Mouse (Mus musculus): ENCODE measurements around the gene Senp5. TPM values are rescaled to one million over a fixed set of nuclear protein-coding genes. Genes with fewer than 3 reads are reported as not detected.

Gene Senp5
- 12.2 and 12.7 TPM in 2 replicates for polyA plus RNA-seq (2016; fragmentation: Nextera tagmentation; extraction: Ambion mirVana)

DNA sequence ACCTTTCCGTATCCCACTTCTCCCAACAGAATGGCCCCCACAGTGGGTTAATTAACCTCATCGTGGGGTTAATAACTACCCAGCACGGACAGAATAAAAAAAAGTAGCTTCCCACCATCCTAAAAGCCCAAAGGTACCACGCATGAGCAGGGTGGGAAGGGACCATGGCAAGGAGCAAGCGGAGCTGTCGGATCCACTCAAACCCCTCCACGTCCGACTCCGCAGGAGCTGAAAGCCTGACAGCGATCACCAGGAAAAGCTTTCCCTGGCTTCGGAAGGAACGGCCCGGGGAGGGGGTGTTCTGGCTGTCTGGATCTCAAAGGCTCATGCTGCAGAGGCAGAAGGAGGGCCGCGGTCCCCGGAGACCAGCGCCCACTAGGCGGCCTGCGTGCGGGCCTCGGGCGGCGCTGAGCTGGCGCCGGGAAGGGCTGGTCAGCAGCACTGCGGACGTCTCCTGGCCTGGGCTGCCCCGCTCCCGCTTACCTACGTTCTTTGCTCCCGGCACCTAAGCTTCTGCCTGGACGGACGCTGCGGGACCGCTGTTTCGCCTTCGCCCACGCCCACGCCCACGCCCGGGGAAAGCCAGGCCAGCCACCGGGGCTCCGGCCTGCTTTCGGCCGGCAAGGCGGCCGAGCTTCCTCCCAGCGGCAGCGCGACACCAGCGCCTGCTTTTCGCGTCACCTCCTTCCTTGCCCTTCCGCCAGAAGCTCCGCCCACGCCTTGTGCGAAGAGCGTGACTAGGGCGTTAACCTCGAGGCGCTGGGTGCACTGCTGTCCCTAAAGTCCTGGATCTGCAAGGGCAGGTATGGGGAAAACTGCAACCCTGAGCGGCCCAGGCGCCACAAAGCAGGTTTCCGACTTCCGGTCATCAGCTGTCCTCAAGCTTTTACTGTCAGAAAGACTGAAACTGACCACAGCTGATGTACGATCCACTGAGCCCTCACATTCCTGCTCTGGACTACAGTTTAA, at the start of gene Senp5:
Gene Senp5, minus strand, starts transcription at position 779 of the 969 bp plus-strand sequence.
- WGBS (ENCODE audit: insufficient replicate concordance) = under 1% methylated on average over 66 of the region's 66 CpGs
- Histone ChIP-seq H3K9ac (peak within 1 kb of the TSS; percentile 88), H3K9me3 (replicated peaks) (no peaks in the 10 kb centered on the region), H3K4me2 (peak within 1 kb of the TSS; percentile 93), H3K27ac (peak within 1 kb of the TSS; percentile 82), H3K27me3 (replicated peaks) (no peaks in the 10 kb centered on the region), H3K4me1 (peaks cover 31% of the 10 kb centered on the region), H3K36me3 (peaks cover 22% of the 10 kb centered on the region), H3K4me3 (peak within 1 kb of the TSS; percentile 92)
- peak; percentile 93 for ATAC-seq

DNA sequence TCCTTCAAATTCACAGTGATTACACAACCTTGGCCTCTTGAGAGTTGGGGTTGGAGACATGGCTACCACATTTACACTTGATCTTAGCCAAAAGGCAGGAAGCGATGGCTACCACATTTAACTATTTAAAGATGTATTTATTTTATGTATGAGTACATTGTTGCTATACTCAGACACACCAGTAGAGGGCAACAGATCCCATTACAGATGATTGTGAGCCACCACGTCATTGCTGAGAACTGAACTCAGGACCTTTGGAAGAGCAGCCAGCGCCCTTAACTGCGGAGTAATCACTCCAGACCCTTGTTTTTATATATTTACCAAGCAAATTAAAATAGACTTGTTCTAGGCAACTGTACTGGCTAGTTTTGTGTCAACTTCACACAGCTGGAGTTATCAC, 39.3 kb upstream of the Senp5 start:
- peaks cover 80% of the 10 kb centered on the region for H3K36me3 ChIP-seq
- no peak overlapping the region for H3K4me2 ChIP-seq
- ATAC-seq = no peak
- H3K9ac ChIP-seq = no peak overlapping the region
- no peaks in the 10 kb centered on the region for H3K4me1 ChIP-seq
- H3K9me3 ChIP-seq (replicated peaks) = no peaks in the 10 kb centered on the region
- no peak overlapping the region for H3K27ac ChIP-seq
- H3K4me3 ChIP-seq = no peak overlapping the region
- H3K27me3 ChIP-seq (replicated peaks) = no peaks in the 10 kb centered on the region
- 85% methylated on average over 4 of the region's 4 CpGs for WGBS (ENCODE audit: insufficient replicate concordance)

DNA sequence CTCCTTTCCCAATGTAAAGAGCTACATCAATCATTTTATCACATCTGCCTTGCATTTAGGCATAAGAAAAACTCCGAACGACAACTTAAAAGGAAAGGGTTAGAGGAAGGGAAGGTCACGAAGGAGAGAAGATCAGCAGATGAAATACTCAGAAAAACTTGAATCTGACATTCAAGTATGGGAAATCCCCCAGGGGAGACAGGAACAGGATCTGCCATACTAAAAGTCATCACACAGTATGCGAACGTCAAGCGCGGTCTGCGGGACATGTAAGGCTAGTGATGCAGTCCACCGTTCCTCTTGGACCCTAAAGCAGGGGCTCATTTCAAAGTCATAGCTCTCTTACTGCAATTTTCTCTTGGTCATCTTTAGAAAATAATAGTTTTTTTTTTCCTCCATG, 16.6 kb upstream of the Senp5 start:
- no peaks in the 10 kb centered on the region for H3K9me3 ChIP-seq (replicated peaks)
- H3K4me3 ChIP-seq = no peak overlapping the region
- H3K27me3 ChIP-seq (replicated peaks) = no peaks in the 10 kb centered on the region
- no peak overlapping the region for H3K9ac ChIP-seq
- H3K27ac ChIP-seq = no peak overlapping the region
- H3K4me2 ChIP-seq = no peak overlapping the region
- no peak for ATAC-seq
- peaks cover 81% of the 10 kb centered on the region for H3K36me3 ChIP-seq
- H3K4me1 ChIP-seq = no peaks in the 10 kb centered on the region
- 89% methylated on average over 9 of the region's 9 CpGs for WGBS (ENCODE audit: insufficient replicate concordance)

DNA sequence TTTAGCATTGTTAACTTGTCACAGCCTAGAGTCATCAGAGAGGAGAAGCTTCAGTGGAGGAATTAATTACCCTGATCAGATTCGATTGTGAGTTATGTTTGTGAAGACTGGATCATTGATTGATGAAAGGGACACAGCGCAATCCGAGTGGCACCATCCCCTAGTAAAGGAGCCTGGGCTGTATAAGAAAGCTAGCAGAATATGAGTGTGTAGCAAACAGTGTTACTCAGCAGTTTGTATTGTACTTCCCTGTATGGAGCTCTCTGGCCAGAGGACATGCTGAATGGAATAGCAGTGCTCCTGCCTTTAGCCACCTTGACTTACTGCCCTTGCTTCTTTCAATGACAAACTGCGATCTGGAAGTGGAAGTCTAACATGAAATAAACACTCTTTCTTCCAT, 7.2 kb upstream of the Senp5 start:
- H3K4me3 ChIP-seq = no peak overlapping the region
- ATAC-seq = 0 out of 2 replicates have a peak, but pooled peaks have one; percentile 17
- H3K36me3 ChIP-seq = peaks cover 9% of the 10 kb centered on the region
- no peak overlapping the region for H3K27ac ChIP-seq
- 70% methylated on average over 4 of the region's 4 CpGs for WGBS (ENCODE audit: insufficient replicate concordance)
- H3K4me1 ChIP-seq = 0 out of 2 replicates have a peak, but pooled peaks cover 3% of the 10 kb centered on the region
- H3K9ac ChIP-seq = no peak overlapping the region
- H3K4me2 ChIP-seq = no peak overlapping the region
- no peaks in the 10 kb centered on the region for H3K9me3 ChIP-seq (replicated peaks)
- H3K27me3 ChIP-seq (replicated peaks) = no peaks in the 10 kb centered on the region

DNA sequence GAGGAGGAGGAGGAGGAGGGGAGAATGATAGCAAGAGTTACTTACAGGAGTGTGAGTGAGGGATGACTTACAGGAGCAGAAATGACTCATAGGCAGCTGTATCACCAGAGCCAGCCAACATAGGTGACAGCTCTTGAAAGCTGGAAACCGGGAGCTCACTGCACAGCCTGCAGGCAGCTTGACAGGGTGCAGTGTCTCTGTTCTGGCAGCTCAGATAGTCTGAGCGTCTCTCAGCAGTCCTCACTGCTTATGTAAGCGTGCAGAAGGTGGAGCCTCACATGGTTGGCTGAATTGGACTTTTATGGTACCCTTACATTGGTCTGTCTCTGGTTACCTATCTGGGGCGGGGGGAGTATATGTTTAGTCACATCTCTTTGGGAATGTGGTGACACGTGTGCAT, 6.8 kb upstream of the Senp5 start:
- Histone ChIP-seq H3K36me3 (peaks cover 9% of the 10 kb centered on the region), H3K9me3 (replicated peaks) (no peaks in the 10 kb centered on the region), H3K4me2 (0 out of 2 replicates have a peak overlapping the region, but pooled peaks have one; percentile 14), H3K4me3 (no peak overlapping the region), H3K9ac (no peak overlapping the region), H3K27ac (no peak overlapping the region), H3K4me1 (0 out of 2 replicates have a peak, but pooled peaks cover 3% of the 10 kb centered on the region), H3K27me3 (replicated peaks) (no peaks in the 10 kb centered on the region)
- WGBS (ENCODE audit: insufficient replicate concordance) = 32% methylated on average over 5 of the region's 5 CpGs
- peak; percentile 64 for ATAC-seq

DNA sequence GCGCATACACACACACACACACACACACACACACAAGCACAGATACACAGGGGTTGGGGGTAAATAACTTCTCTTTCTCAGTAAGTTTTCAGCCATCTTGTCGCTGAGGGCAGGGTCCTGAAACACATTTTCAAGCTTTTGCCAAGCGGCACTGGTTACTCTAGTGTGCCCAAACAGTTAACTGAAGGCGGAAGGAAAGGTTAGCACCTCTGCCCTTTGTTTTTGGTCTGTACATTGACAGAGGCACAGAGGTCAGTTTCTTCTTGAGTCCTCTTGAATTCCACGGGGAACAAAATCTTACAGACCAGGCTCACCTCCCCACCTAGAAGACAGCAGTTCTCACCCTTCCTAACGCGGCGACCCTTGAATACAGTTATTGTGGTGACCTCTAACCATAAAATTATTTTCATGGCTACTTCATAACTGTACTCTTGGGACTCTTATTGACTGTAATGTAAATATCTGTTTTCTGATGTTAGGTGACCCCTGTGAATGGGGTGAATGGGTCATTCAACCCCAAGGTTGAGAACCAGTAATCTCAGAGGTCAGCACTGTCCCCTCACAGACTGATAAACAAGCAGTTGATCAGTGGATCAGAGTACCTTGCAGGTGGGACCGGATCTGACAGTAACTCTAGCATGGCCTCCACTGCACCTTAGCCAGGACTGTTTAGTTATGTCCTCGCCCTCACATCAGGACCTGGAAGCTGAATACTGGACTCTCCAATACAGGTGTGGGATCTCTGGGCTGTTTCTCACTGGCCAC, 5.6 kb upstream of the Senp5 start:
- Histone ChIP-seq H3K9ac (no peak overlapping the region), H3K4me3 (no peak overlapping the region), H3K27me3 (replicated peaks) (no peaks in the 10 kb centered on the region), H3K9me3 (replicated peaks) (no peaks in the 10 kb centered on the region), H3K4me2 (peak overlapping the region; percentile 28; the same call in 1 of the 2 replicates), H3K4me1 (peaks cover 4% of the 10 kb centered on the region), H3K36me3 (peaks cover 3% of the 10 kb centered on the region; the same call in 1 of the 2 replicates), H3K27ac (peak overlapping the region; percentile 53)
- peak; percentile 37; the same call in 1 of the 2 replicates for ATAC-seq
- WGBS (ENCODE audit: insufficient replicate concordance) = 63% methylated on average over 10 of the region's 10 CpGs

DNA sequence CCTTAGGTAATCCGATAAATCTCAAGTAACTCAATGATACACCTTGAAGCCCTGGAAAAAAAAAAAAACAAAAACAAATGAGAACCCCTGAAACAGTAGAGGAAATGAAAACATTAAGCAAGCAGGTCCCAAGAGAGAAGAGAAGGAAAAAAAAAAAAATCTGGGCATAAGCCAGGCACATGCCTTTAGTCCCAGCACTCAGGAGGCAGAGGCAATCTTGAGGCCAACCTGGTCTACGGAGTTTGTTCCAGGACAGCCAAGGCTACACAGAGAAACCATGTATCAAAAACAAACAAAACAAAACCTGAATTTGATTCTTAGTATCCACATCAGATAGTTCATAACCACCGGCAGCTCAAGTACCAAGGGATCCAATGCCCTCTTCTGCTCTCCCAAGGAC, 1.6 kb upstream of the Senp5 start:
- Histone ChIP-seq H3K36me3 (peaks cover 14% of the 10 kb centered on the region), H3K27ac (no peak overlapping the region), H3K9ac (no peak overlapping the region), H3K9me3 (replicated peaks) (no peaks in the 10 kb centered on the region), H3K27me3 (replicated peaks) (no peaks in the 10 kb centered on the region), H3K4me2 (no peak overlapping the region), H3K4me3 (no peak overlapping the region), H3K4me1 (peaks cover 27% of the 10 kb centered on the region)
- 89% methylated on average over 3 of the region's 3 CpGs for WGBS (ENCODE audit: insufficient replicate concordance)
- ATAC-seq = no peak

DNA sequence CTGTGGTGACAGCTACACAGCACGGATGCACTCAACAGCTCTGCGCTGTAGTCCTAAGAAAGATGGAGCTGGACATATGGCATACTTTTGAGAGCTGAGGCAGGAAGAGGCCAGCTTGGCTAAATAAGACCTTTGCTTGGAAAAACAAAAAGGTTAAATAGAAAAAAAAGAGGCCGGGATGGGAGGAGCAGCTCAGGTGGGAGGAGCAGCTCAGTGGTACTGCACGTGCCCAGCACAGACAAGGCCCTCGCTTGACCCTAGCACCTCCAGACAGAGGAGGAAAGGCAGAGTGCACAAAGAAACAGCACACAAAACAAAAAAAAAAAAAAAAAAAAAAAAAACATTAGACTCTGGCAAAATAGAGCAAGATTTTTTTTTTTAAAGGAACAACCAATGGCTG, 6.7 kb downstream of the Senp5 start:
- H3K9ac ChIP-seq = no peak overlapping the region
- no peaks in the 10 kb centered on the region for H3K27me3 ChIP-seq (replicated peaks)
- peaks cover 19% of the 10 kb centered on the region for H3K4me1 ChIP-seq
- H3K4me2 ChIP-seq = no peak overlapping the region
- H3K27ac ChIP-seq = no peak overlapping the region
- 82% methylated on average over 5 of the region's 5 CpGs for WGBS (ENCODE audit: insufficient replicate concordance)
- ATAC-seq = no peak
- H3K9me3 ChIP-seq (replicated peaks) = no peaks in the 10 kb centered on the region
- peaks cover 49% of the 10 kb centered on the region for H3K36me3 ChIP-seq
- no peak overlapping the region for H3K4me3 ChIP-seq

DNA sequence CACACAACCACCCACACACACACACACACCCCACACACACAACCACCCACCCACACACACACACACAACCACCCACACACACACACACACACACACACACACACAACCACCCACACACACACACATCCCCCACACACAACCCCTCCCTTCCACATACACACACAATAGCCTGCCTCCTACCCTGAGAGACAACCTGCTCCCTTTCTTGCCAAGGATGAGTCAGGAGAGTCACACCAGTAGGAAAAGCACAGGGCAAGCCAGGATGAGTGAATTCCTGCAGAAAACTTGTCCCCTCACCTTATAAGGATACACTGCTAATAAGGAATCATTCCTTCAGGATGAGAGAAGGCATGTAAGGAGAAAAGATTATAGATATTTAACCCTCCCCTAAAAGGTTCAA, 9.1 kb downstream of the Senp5 start:
- no peak overlapping the region for H3K9ac ChIP-seq
- H3K36me3 ChIP-seq = peaks cover 49% of the 10 kb centered on the region
- no peak overlapping the region for H3K4me2 ChIP-seq
- no peak for ATAC-seq
- no peak overlapping the region for H3K27ac ChIP-seq
- no peak overlapping the region for H3K4me3 ChIP-seq
- peaks cover 10% of the 10 kb centered on the region; the same call in 1 of the 2 replicates for H3K4me1 ChIP-seq
- H3K27me3 ChIP-seq (replicated peaks) = no peaks in the 10 kb centered on the region
- no peaks in the 10 kb centered on the region for H3K9me3 ChIP-seq (replicated peaks)

DNA sequence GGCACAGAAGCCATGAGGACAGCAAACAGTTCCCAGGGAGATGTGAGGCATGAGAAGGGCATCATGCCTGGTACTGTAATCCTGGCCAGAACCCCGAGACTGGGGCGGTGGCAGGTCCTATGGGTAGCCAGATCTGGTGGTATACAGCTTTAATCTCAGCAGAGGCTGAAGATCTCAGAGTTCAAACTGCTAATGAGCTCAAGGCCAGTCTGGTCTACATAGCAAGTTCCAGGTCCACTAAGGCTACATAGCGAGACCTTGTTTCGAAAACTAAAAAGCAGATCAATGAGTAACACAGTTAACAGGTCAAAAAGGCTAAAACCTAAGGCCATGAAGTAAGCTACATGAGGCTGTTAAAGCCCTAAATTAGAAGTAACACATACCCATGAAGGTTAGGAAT, 9.9 kb downstream of the Senp5 start:
- Histone ChIP-seq H3K36me3 (peaks cover 53% of the 10 kb centered on the region), H3K9me3 (replicated peaks) (no peaks in the 10 kb centered on the region), H3K4me1 (peaks cover 7% of the 10 kb centered on the region; the same call in 1 of the 2 replicates), H3K4me2 (no peak overlapping the region), H3K4me3 (no peak overlapping the region), H3K27me3 (replicated peaks) (no peaks in the 10 kb centered on the region), H3K9ac (no peak overlapping the region), H3K27ac (no peak overlapping the region)
- no peak for ATAC-seq
- 90% methylated on average over 4 of the region's 4 CpGs for WGBS (ENCODE audit: insufficient replicate concordance)

DNA sequence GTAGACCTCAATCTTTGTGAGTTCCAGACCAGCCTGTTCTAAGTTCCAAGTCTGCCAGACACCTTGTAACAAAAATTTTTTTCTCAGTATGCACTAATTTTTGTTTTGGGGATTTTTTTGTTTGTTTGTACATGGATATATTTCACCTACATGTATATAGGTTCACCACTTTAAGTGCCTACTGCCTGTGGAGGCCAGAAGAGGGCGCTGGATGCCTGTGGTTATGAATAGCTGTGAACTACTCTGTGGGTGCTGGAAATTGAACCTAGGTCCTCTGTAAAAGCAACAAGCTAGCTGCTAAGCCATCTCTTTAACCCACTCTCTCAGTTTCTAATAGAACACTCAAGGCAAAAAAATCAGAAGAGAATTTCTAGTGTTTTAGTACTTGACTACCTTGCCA, 11.0 kb downstream of the Senp5 start:
- Histone ChIP-seq H3K9me3 (replicated peaks) (no peaks in the 10 kb centered on the region), H3K4me3 (no peak overlapping the region), H3K27ac (no peak overlapping the region), H3K27me3 (replicated peaks) (no peaks in the 10 kb centered on the region), H3K4me1 (peaks cover 7% of the 10 kb centered on the region; the same call in 1 of the 2 replicates), H3K9ac (no peak overlapping the region), H3K36me3 (peaks cover 62% of the 10 kb centered on the region), H3K4me2 (no peak overlapping the region)
- ATAC-seq = no peak
- 33% methylated on average over 1 of the region's 1 CpGs for WGBS (ENCODE audit: insufficient replicate concordance)

DNA sequence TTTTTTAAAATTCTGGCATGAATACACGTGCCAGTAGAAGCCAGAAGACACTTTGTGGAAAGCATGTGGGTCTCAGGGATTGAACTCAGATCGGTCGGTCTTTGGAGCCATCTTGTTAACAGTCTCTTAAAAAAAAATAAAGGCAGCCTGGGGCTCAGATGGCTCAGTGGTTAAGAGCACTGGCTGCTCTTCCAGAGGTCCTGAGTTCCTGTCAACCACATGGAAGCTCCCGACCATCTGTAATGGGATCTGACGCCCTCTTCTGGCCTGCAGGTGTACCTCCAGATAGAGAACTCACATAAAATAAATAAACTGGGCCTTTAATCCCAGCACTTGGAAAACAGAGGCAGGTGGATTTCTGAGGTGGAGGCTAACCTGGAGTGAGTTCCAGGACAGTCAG, 22.1 kb downstream of the Senp5 start:
- peaks cover 65% of the 10 kb centered on the region for H3K36me3 ChIP-seq
- no peaks in the 10 kb centered on the region for H3K4me1 ChIP-seq
- H3K4me3 ChIP-seq = no peak overlapping the region
- ATAC-seq = no peak
- H3K27ac ChIP-seq = no peak overlapping the region
- WGBS (ENCODE audit: insufficient replicate concordance) = 67% methylated on average over 5 of the region's 5 CpGs
- H3K9ac ChIP-seq = no peak overlapping the region
- no peak overlapping the region for H3K4me2 ChIP-seq
- H3K9me3 ChIP-seq (replicated peaks) = no peaks in the 10 kb centered on the region
- H3K27me3 ChIP-seq (replicated peaks) = no peaks in the 10 kb centered on the region
